Mouse (Mus musculus) liver, postnatal 0 days (tissue): ENCODE measurements at regions not wholly inside any gene's neighbourhood (a gene's known extent, or its start where the extent isn't known, plus 50 kb on each side); places are given as distances from the start of the nearest gene placed in this dataset.

ENCODE experiments used
- CTCF ChIP-seq: sonication (generic); IDR thresholded peaks from 2 replicates; pipeline ENCODE4 v1.5.1; 2016; ENCODE audit warnings: antibody characterized with exemption, low read depth
- EP300 ChIP-seq: IDR thresholded peaks from 2 replicates; pipeline ENCODE4 v1.6.1; 2016; ENCODE audit warnings: antibody characterized with exemption, low read depth, mild to moderate bottlenecking

DNA sequence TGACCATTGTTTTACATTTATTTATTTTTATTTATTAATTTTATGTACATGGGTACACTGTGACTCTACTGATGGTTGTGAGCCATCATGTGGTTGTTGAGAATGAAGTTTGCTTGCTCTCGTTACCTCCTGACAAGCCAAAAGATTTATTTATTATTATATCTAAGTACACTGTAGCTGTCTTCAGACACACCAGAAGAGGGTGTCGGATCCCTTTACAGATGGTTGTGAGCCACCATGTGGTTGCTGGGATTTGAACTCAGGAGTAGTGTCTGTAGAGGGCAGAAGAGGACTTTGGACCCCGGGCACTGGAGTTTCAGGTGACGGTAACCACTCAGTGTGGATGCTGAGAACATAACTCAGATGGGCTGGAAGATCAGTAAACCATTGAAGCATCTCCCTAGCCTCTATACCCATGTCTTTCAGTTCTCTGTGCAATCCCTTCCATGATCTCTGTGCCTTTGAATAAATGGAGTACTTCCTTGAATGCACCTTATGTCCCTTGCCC, 92.2 kb downstream of the Anxa5 start:
- TF ChIP-seq EP300 (no peak), CTCF (no peak)
